Mouse (Mus musculus) intestine, embryonic 14.5 days (tissue): ENCODE results near the gene Kcnn3. TPM values are rescaled to one million over a fixed set of nuclear protein-coding genes. Genes with fewer than 3 reads are reported as not detected.

Experiments
- ATAC-seq: fragments of 200-750 bp; cut with Nextera tagmentation; replicated peaks from 2 replicates; pipeline ENCODE4 v1.8.0; 2017; ENCODE audit warnings: low read depth, moderate number of reproducible peaks, moderate TSS enrichment, moderate library complexity; ENCODE audit not compliant: low FRiP score, low TSS enrichment
- DNase-seq: peaks from one replicate; pipeline ENCODE4 v3.0.0-alpha.2; 2018; ENCODE audit warnings: low spot score
- H3K27ac ChIP-seq: fragments of 300-500 bp; sonication (generic); 2 replicates; pipeline ENCODE4 v1.5.1; 2014; ENCODE audit warnings: low read depth, mild to moderate bottlenecking, control low read depth
- H3K27me3 ChIP-seq: fragments of 300-500 bp; sonication (generic); replicated peaks from 2 replicates; pipeline ENCODE4 v1.6.1; 2014; ENCODE audit warnings: low read length, control low read depth; ENCODE audit not compliant: control insufficient read depth, insufficient read depth
- H3K36me3 ChIP-seq: fragments of 300-500 bp; sonication (generic); 2 replicates; pipeline ENCODE4 v1.6.1; 2014; ENCODE audit warnings: low read length, control low read depth; ENCODE audit not compliant: control insufficient read depth, insufficient read depth
- H3K4me1 ChIP-seq: fragments of 300-500 bp; sonication (generic); replicated peaks from 2 replicates; pipeline ENCODE4 v1.6.1; 2014; ENCODE audit warnings: low read length, control low read depth, mixed read lengths; ENCODE audit not compliant: control insufficient read depth, insufficient read depth
- H3K4me2 ChIP-seq: fragments of 300-500 bp; sonication (generic); 2 replicates; pipeline ENCODE4 v1.6.1; 2014; ENCODE audit warnings: low read length
- H3K4me3 ChIP-seq: fragments of 300-500 bp; sonication (generic); 2 replicates; pipeline ENCODE4 v1.5.1; 2014; ENCODE audit warnings: low read depth, low read length, control low read depth, mixed read lengths
- H3K9ac ChIP-seq: fragments of 300-500 bp; sonication (generic); 2 replicates; pipeline ENCODE4 v1.6.1; 2014; ENCODE audit warnings: mild to moderate bottlenecking, low read length
- H3K9me3 ChIP-seq: fragments of 300-500 bp; sonication (generic); 2 replicates; pipeline ENCODE4 v1.6.1; 2016; ENCODE audit warnings: low read length, control low read depth; ENCODE audit not compliant: control insufficient read depth
- WGBS: fragments of 180-500 bp; shearing (Covaris S2); extraction: QIAGEN DNeasy Blood & Tissue Kit; methylation state at CpG from one replicate; pipeline ENCODE4 v1.1.7; 2014; 5-methylcytosine and 5-hydroxymethylcytosine counted together
- polyA plus RNA-seq: library from polyadenylated mRNA; unstranded; fragments of >200 nt; fragmentation: Nextera tagmentation; extraction: Ambion mirVana; gene quantifications from 2 replicates; pipeline ENCODE4 v1.2.1, GENCODE M21; 2014

The Kcnn3 gene
- polyA plus RNA-seq, 1 experiment from 2014 or later: 5.6 TPM

DNA sequence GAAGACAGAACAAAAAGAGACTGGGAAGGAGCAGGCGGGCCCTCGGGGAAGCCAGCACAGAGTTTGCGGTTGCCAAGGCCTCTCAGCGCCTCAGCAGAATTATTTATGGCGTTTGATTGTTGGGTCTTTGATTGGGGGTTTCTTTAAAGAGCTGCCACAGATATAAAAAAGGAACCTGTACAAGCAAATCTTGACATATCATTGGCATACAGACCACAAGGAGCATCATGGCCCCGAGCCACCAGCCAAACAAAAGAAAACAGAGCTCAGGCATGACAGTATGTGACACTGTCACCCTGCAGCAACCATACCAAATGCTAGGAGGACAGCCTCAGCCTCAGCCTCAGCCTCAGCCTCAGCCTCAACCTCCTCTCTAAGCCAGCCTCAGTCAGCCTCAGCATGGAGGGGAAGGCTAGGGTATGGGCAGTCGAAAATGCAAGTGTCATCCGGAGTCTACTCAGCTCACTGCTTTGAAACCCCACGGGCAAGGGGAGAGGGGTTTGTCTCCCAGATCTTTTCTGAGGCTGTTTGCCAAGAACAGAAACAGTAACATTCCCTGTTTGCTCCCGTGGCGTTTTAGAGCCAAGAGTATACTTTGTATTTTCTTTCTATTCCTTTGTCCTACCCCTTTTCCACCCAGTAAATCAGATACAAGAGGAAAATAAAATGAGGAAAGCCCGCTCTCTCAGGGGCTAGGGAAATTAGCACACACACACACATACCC, 133.4 kb downstream of the Kcnn3 start:
- H3K9ac ChIP-seq: no peak overlapping the region
- no peaks in the 10 kb centered on the region for H3K36me3 ChIP-seq
- WGBS: 72% methylated on average over 12 of the region's 12 CpGs
- ATAC-seq (no peak), DNase-seq (no peak)
- no peaks in the 10 kb centered on the region for H3K27me3 ChIP-seq
- no peak overlapping the region for H3K4me3 ChIP-seq
- H3K4me1 ChIP-seq: no peaks in the 10 kb centered on the region
- H3K9me3 ChIP-seq: no peaks in the 10 kb centered on the region
- no peak overlapping the region for H3K4me2 ChIP-seq
- H3K27ac ChIP-seq: no peak overlapping the region

DNA sequence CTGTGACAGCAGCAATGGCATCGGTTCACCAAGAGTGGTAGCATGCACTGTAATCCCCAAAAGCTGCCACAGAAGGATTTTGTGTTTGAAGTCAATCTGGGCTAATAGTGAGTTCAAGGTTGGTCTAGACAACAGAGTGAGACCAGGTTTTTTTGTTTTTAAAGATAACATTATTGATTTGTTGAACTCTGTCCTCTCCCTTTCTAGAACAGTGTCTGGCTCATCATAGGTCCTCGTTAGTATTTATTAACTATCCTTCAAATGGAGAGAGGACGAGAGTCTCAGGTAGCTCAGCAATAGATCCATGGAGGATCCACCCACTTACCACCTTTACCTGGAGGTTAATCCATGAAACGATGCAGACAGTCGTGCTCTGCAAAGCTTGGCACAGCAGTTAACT, 137.1 kb downstream of the Kcnn3 start:
- H3K9me3 ChIP-seq: no peaks in the 10 kb centered on the region
- H3K36me3 ChIP-seq: no peaks in the 10 kb centered on the region
- no peak overlapping the region for H3K9ac ChIP-seq
- ATAC-seq: no peak
- H3K4me2 ChIP-seq: no peak overlapping the region
- no peak overlapping the region for H3K4me3 ChIP-seq
- H3K27ac ChIP-seq: no peak overlapping the region
- DNase-seq: no peak
- 81% methylated on average over 5 of the region's 5 CpGs for WGBS
- no peaks in the 10 kb centered on the region for H3K27me3 ChIP-seq
- H3K4me1 ChIP-seq: no peaks in the 10 kb centered on the region

GRCm38 (mm10) chr3:89658457-89658856, 138.5 kb downstream of the Kcnn3 start:
- DNase-seq (no peak), ATAC-seq (peak; percentile 58)
- Histone ChIP-seq H3K9me3 (no peaks in the 10 kb centered on the region), H3K27ac (no peak overlapping the region), H3K4me3 (no peak overlapping the region), H3K9ac (no peak overlapping the region), H3K27me3 (no peaks in the 10 kb centered on the region), H3K4me2 (no peak overlapping the region), H3K4me1 (no peaks in the 10 kb centered on the region), H3K36me3 (no peaks in the 10 kb centered on the region)

DNA sequence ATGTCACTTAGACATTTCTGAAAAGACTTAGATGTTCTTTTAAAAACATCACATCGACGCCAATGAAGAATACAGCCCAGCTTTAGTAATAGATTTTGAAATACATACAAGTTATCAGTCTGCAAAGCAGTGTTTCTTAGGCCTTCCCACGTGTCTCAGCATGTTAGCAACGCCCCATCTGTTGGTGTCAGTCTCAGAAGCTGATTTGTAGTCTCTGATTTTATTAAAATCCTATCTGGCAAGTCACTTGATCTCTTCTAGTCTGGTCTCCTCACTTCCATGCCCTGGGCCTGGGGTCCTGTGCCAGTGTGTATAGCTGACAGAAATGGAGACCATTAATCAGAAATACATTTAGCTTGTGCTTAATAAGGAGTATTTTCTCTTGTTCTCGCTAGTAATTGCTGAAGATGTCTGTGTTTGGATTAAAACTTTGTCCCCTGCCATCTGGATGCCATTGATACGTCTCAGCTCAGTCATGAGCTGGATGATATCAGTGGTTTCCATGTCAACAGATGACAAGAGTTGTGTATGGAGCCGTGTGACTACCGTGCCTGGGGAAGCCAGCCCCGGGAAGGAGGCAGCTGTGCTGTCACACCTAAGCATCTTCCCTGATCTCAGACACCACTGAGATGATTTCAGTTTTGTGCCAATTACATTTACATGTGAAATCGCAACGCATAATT, 140.1 kb downstream of the Kcnn3 start:
- ATAC-seq: no peak
- WGBS: 63% methylated on average over 11 of the region's 11 CpGs
- H3K9me3 ChIP-seq: no peaks in the 10 kb centered on the region
- no peak overlapping the region for H3K27ac ChIP-seq
- no peaks in the 10 kb centered on the region; the same call in 1 of the 2 replicates for H3K4me1 ChIP-seq
- H3K4me3 ChIP-seq: no peak overlapping the region
- H3K36me3 ChIP-seq: no peaks in the 10 kb centered on the region
- H3K27me3 ChIP-seq: no peaks in the 10 kb centered on the region
- no peak overlapping the region for H3K4me2 ChIP-seq
- no peak overlapping the region for H3K9ac ChIP-seq
- no peak for DNase-seq

DNA sequence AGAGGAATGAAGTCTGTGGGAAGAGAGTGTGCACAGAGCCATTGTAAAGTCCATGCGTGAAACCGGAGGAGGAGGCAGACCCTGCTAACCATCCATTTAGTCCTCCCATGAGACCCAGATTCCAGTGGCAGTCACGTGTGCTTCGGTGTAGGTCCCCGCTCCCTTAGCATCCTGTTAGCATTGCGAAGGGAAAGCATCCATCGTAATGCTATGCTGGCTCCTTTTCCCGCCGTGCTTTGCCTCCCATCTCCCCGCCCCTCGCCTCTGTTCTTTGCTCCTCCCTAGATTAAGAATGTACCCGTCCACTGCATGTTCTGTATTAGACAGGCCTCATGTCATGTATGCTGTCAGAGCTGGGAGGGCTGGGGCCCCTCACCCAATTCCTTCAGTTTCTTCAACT, 144.8 kb downstream of the Kcnn3 start:
- no peaks in the 10 kb centered on the region for H3K9me3 ChIP-seq
- ATAC-seq: peak; percentile 76

GRCm38 (mm10) chr3:89667131-89667530, 147.2 kb downstream of the Kcnn3 start:
- DNase-seq: no peak
- 36% methylated on average over 11 of the region's 11 CpGs for WGBS
- Histone ChIP-seq H3K9ac (no peak overlapping the region), H3K27me3 (no peaks in the 10 kb centered on the region), H3K4me1 (no peaks in the 10 kb centered on the region; the same call in 1 of the 2 replicates), H3K4me2 (peak overlapping the region; percentile 23), H3K36me3 (no peaks in the 10 kb centered on the region), H3K27ac (no peak overlapping the region), H3K9me3 (no peaks in the 10 kb centered on the region), H3K4me3 (no peak overlapping the region)
- no peak for ATAC-seq

More for the DNA sequence above, 144.8 kb downstream of the Kcnn3 start:
- H3K36me3 ChIP-seq: no peaks in the 10 kb centered on the region
- peak overlapping the region; percentile 14; the same call in 1 of the 2 replicates for H3K4me2 ChIP-seq
- no peak for DNase-seq
- whole genome bisulfite sequencing: 27% methylated on average over 12 of the region's 12 CpGs
- no peaks in the 10 kb centered on the region; the same call in 1 of the 2 replicates for H3K4me1 ChIP-seq
- H3K4me3 ChIP-seq: no peak overlapping the region
- H3K27me3 ChIP-seq: no peaks in the 10 kb centered on the region
- H3K9ac ChIP-seq: no peak overlapping the region
- no peak overlapping the region for H3K27ac ChIP-seq

- Histone ChIP-seq H3K9ac (no peak overlapping the region), H3K9me3 (no peaks in the 10 kb centered on the region), H3K4me2 (no peak overlapping the region), H3K4me1 (no peaks in the 10 kb centered on the region; the same call in 1 of the 2 replicates), H3K27ac (no peak overlapping the region), H3K4me3 (no peak overlapping the region), H3K27me3 (no peaks in the 10 kb centered on the region), H3K36me3 (no peaks in the 10 kb centered on the region)
- no peak for DNase-seq
- 58% methylated on average over 6 of the region's 6 CpGs for WGBS
- ATAC-seq: no peak
Observed at GRCm38 (mm10) chr3:89671334-89671733, 151.4 kb downstream of the Kcnn3 start.

- Histone ChIP-seq H3K9ac (no peak overlapping the region), H3K4me1 (no peaks in the 10 kb centered on the region), H3K27ac (no peak overlapping the region), H3K36me3 (no peaks in the 10 kb centered on the region), H3K4me3 (no peak overlapping the region), H3K27me3 (no peaks in the 10 kb centered on the region), H3K4me2 (no peak overlapping the region), H3K9me3 (no peaks in the 10 kb centered on the region)
- no peak for ATAC-seq
- no peak for DNase-seq
- WGBS: 80% methylated on average over 12 of the region's 12 CpGs
Observed at GRCm38 (mm10) chr3:89672573-89673317, 152.8 kb downstream of the Kcnn3 start.
